In the genomic region with DNA sequence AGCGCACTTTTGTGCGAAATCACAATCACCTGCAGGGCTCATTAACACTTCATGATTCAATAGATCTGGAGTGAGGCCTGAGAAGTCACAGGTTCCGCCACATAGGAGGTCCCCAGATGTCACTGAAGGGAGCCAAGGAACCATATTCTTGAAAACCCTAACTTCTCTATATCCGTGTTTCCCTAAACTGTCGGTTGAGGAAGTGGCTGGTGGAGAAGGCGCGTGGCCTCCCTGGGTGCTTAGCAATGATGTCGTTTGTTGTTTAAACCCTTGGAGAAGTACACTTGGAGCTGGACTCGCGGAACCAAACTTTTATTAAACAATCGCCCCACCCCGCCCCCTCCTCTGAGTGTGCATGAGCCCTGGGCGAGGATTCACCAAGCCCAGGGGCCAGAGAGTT, we compare ENCODE assay signal across 33 mouse cellular contexts. TPM values are rescaled to one million over a fixed set of nuclear protein-coding genes. Genes with fewer than 3 reads are reported as not detected.
DNase-seq lines count a peak whose midpoint lies in the region; ATAC-seq and TF ChIP-seq lines count a peak whose summit lies in the region.
"Had no signal": no experiment of that assay in that cellular context is flagged by ENCODE, and none has a peak within 500 bp of the region (broad histone marks: within the 10 kb centered on the region; RNA-seq: fewer than 3 reads in every experiment).

No protein-coding gene starts in this region.

- no peak overlapping the region for H3K4me3 ChIP-seq in lung, embryonic 14.5 days (ENCODE audit: low read depth, low read length)
- no peak overlapping the region for H3K4me3 ChIP-seq in bone marrow macrophage, adult 2 months (ENCODE audit: insufficient read depth, low read length)
- H3K4me3 ChIP-seq: forebrain, embryonic 10.5 days; forebrain, embryonic 13.5 days; gastrocnemius, adult 2 months; heart, adult 2 months; heart, embryonic 10.5 days; hindbrain, embryonic 13.5 days; intestine, embryonic 15.5 days had no signal

- H3K27ac ChIP-seq in lung, embryonic 14.5 days (ENCODE audit: low read depth) = no peak overlapping the region
- peak overlapping the region; percentile 45; the same call in 1 of the 2 replicates for H3K27ac ChIP-seq in bone marrow macrophage, adult 2 months (ENCODE audit: insufficient read depth, low read depth, low read length)
- H3K27ac ChIP-seq: forebrain, embryonic 10.5 days; forebrain, embryonic 13.5 days; gastrocnemius, adult 2 months; heart, adult 2 months; heart, embryonic 10.5 days; hindbrain, embryonic 13.5 days; intestine, embryonic 15.5 days had no signal

- no peak for ATAC-seq in lung, embryonic 14.5 days (ENCODE audit: insufficient read depth)
- peak; percentile 73 for ATAC-seq in granulocyte monocyte progenitor cell, adult 5-6 weeks (replicated peaks; ENCODE audit: poor library complexity, severe bottlenecking)
- ATAC-seq: forebrain, embryonic 13.5 days; forebrain, embryonic 16.5 days; hindbrain, embryonic 16.5 days; intestine, embryonic 15.5 days; Patski had no signal

- TF ChIP-seq CTCF in lung, embryonic 14.5 days (IDR thresholded peaks at IDR 0.05; ENCODE audit: low read depth) = no peak
- TF ChIP-seq CTCF in bone marrow macrophage, adult 2 months (IDR thresholded peaks at IDR 0.05; ENCODE audit: low read depth, low read length) = no peak

- TF ChIP-seq POLR2A in bone marrow macrophage, adult 2 months (IDR thresholded peaks at IDR 0.05; ENCODE audit: borderline replicate concordance, low read depth, low read length) = no peak

- H3K4me2 ChIP-seq in lung, embryonic 14.5 days = no peak overlapping the region
- H3K4me2 ChIP-seq: forebrain, embryonic 13.5 days; hindbrain, embryonic 13.5 days; intestine, embryonic 15.5 days had no signal

- no peak overlapping the region for H3K9ac ChIP-seq in lung, embryonic 14.5 days
- H3K9ac ChIP-seq: forebrain, embryonic 13.5 days; hindbrain, embryonic 13.5 days; intestine, embryonic 15.5 days had no signal

- no peaks in the 10 kb centered on the region for H3K36me3 ChIP-seq in lung, embryonic 14.5 days (ENCODE audit: insufficient read depth)
- H3K36me3 ChIP-seq: heart, embryonic 10.5 days; hindbrain, embryonic 13.5 days; intestine, embryonic 15.5 days had no signal

- no peaks in the 10 kb centered on the region for H3K9me3 ChIP-seq in lung, embryonic 14.5 days (ENCODE audit: low read depth, low read length)
- H3K9me3 ChIP-seq: forebrain, embryonic 10.5 days; forebrain, embryonic 13.5 days; G1E; heart, embryonic 10.5 days; hindbrain, embryonic 13.5 days; intestine, embryonic 15.5 days had no signal

- WGBS in lung, embryonic 14.5 days = 37% methylated on average over 13 of the region's 13 CpGs

- DNase-seq in lung, embryonic 14.5 days = peak; percentile 18
- no peak for DNase-seq in lung, postnatal 14 days
- DNase-seq in cerebellum, postnatal 4 days (ENCODE audit: low spot score in 2 of 2) = no peak
- no peak for DNase-seq in adipocyte (ENCODE audit: low spot score)
- DNase-seq: adrenal gland, adult 2 months; adrenal gland, postnatal 14 days; B cell, adult 2 months; cerebellum, adult 11-12 months; cerebellum, adult 8-10 months; cerebellum, postnatal 10 days; cerebellum, postnatal 36 days; gastrocnemius, adult 2 months; gastrocnemius, postnatal 14 days; heart, adult 2 months had no signal

- no peaks in the 10 kb centered on the region for H3K27me3 ChIP-seq in lung, embryonic 14.5 days (ENCODE audit: insufficient read depth, low read length)
- H3K27me3 ChIP-seq: CH12.LX; intestine, embryonic 15.5 days; Patski had no signal

- H3K4me1 ChIP-seq in lung, embryonic 14.5 days (ENCODE audit: insufficient read depth) = no peaks in the 10 kb centered on the region
- peaks cover 11% of the 10 kb centered on the region for H3K4me1 ChIP-seq in bone marrow macrophage, adult 2 months (ENCODE audit: control insufficient read depth, insufficient read depth, low read length)
- H3K4me1 ChIP-seq: forebrain, embryonic 10.5 days; forebrain, embryonic 13.5 days; hindbrain, embryonic 13.5 days; intestine, embryonic 15.5 days had no signal

RNA-seq across cellular contexts. Expression of a gene that starts 26.1 kb away (rescaled TPM):
- not detected in 2 replicates for polyA plus RNA-seq in lung, embryonic 14.5 days (2014; fragmentation: Nextera tagmentation; extraction: Ambion mirVana)
- not detected in 2 replicates for polyA plus RNA-seq in bone marrow macrophage, adult 2 months (2012; ENCODE audit: insufficient read depth, insufficient read length, missing spikeins)
- total RNA-seq in granulocyte monocyte progenitor cell, adult 5-6 weeks (2014; fragmentation: Nextera tagmentation) = not detected in 2 replicates
- total RNA-seq in granulocyte monocyte progenitor cell, adult 5-6 weeks (2017) = not detected in 2 replicates
- total RNA-seq: adrenal gland, adult 2 months; adrenal gland, postnatal 14 days; adrenal gland, postnatal 4 days; CH12.LX; G1E; gastrocnemius, adult 2 months; gastrocnemius, postnatal 14 days; gastrocnemius, postnatal 4 days; heart, adult 2 months; heart, postnatal 25 days; hematopoietic stem cell, adult 5-6 weeks had no signal
- polyA plus RNA-seq: adrenal gland, adult 2 months; embryonic facial prominence, embryonic 14.5 days; heart, adult 2 months; heart, embryonic 10.5 days; heart, embryonic 14.5 days; heart, postnatal 0 days; intestine, embryonic 15.5 days; Patski had no signal
